Mouse (Mus musculus): ENCODE measurements around the gene Gbgt1.

GRCm38 (mm10) chr2:28465836-28466518 lies 30.7 kb upstream of the Gbgt1 start, which contains the start of gene 1700007K13Rik:
- TF ChIP-seq CEBPB (IDR thresholded peaks at IDR 0.05; ENCODE audit: insufficient read depth, poor library complexity, severe bottlenecking) (no peak), SRF (IDR thresholded peaks at IDR 0.05; ENCODE audit: control insufficient read depth, insufficient read length, low read depth) (no peak), MAX (IDR thresholded peaks at IDR 0.05; ENCODE audit: low read depth) (no peak), TCF3 (IDR thresholded peaks at IDR 0.05; ENCODE audit: insufficient read length, low read depth) (no peak), POLR2A (IDR thresholded peaks at IDR 0.05; ENCODE audit: insufficient read length, low read depth) (no peak), USF1 (IDR thresholded peaks at IDR 0.05; ENCODE audit: low read depth) (peak; percentile 63), POLR2AphosphoS2 (IDR thresholded peaks at IDR 0.05; ENCODE audit: insufficient read length, low read depth) (no peak), MYOD1 (IDR thresholded peaks at IDR 0.05; ENCODE audit: control insufficient read depth in 1 of 3, insufficient read length in 2 of 3, low read depth in 2 of 3) (no peak)
